Mouse (Mus musculus): ENCODE measurements around the gene Lekr1. TPM values are rescaled to one million over a fixed set of nuclear protein-coding genes. Genes with fewer than 3 reads are reported as not detected.

Gene Lekr1
- polyA plus RNA-seq (2014; fragmentation: Illumina TruSeq; extraction: RNeasy Lipid Tissue Mini Kit (QIAGEN cat#74804); ENCODE audit: low read depth, low replicate concordance): 10.3 TPM

DNA sequence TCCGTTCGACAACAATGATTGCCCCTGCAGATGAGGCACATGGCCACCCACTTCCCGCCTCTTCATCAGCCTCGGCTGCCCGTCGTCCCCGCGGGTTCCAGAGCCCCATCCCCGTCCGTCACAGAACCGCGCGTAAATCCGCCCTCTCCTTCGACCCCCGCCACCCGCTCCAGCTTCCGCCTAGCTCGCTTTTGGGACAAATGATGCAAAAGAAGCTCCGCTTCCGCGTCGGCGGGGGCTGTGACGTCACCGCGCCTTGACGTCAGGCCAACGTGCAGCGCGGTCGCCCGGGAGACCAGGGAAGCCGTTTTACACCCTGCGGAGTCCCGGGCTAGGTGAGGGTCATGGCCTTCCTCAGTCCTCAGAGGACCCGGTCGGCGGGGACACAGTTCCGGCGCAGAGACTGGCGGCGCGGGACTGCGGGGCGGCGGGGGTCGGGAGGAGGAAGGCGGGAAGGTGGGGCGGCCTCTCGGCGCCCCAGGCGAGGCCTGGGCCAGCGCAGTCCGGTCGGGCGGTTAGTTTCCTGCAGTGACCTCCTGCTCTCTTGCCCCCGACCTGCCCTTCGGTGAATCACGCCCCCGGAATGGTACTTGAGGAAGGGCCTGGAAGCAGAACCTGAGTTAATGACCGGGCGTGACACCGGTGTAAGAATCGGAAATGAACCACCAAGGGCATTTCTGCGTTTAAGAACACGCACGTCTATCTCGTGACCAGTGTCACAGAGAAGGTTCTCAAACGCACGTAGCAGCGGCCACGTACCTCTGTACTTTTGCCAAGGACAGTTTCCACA lies at the start of gene Lekr1:
Lekr1 (plus strand) TSS at position 252 of the 790 bp plus-strand sequence.

Other genes starting within 250 kb of the Lekr1 start
- 58.6 TPM for gene Tiparp, start 137.8 kb upstream of the Lekr1 start, polyA plus RNA-seq (2014; fragmentation: Illumina TruSeq; extraction: RNeasy Lipid Tissue Mini Kit (QIAGEN cat#74804); ENCODE audit: low read depth, low replicate concordance)

Data from kidney, adult 10 weeks (tissue).